Mouse (Mus musculus): ENCODE results near the gene Tbkbp1.

Tbkbp1 gene

DNA sequence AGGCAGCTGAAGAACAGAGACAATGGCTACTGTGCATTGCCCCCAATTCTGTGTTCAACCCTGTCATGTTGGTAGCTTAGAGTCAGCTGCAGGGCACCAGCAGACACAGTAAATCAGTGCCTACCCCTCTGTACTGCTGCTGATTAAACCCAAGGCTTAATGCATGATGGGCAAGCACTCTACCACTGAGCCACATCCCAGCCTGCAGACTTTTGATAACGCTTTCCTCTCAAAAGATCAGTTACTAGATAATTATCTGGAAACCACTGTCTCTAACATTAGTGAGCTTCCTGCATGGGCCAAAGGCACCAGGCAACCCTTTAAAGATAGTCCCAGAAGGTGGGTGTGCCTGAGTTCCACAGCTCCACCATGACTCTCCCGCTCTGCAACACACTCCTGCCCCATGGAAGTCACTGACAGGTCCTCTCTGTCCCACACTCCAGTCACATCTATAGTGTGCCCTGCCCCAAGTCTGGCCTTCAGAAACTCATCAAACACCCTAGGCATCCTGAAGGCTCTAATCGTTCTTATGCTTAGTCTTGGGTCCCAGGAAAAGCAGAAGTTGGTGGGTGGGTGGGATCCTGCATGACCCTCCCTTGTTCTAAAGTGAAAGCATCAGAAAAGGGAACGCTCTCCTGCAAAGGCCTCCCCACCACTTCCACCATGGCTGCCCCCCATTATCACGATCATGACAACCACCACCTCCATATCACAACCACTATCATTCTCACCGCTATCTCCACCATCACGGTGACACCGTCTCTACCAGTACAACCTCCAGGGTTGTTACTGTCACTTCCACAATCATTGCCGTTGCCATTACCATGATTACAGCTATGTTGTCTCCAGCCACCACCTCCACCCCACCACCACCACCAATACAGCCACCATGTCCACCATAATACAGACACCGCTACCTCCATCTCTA is 47.9 kb downstream of the Tbkbp1 start:
- in situ Hi-C loops (cut with MboI; ENCODE audit: low pct_unique_long_range_greater_than_20kb in 1 of 2, low sequenced_read_pairs in 2 of 2, unreplicated experiment in 1 of 2), result no loop called here

DNA sequence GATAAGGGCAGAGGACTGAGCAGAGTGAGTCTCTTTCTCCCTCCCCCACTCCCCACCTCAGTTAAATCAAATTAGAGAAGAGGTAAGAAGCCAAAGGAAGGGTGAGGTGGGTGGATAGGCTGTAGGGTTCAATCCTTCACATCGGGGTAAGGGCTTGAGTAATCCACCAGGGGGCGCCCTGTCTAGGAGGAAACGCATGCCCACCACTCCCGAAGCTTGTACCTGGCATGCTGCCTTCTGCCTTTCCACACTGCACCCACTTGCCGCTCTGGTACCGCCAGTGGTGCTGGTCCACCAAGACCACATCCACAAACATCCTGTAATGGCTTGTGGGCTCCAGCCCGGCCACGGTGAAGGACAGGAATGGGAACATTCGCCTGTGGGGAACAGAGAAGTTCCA is 49.6 kb downstream of the Tbkbp1 start:
- in situ Hi-C loops (cut with MboI; ENCODE audit: low pct_unique_long_range_greater_than_20kb in 1 of 2, low sequenced_read_pairs in 2 of 2, unreplicated experiment in 1 of 2), result no loop called here

DNA sequence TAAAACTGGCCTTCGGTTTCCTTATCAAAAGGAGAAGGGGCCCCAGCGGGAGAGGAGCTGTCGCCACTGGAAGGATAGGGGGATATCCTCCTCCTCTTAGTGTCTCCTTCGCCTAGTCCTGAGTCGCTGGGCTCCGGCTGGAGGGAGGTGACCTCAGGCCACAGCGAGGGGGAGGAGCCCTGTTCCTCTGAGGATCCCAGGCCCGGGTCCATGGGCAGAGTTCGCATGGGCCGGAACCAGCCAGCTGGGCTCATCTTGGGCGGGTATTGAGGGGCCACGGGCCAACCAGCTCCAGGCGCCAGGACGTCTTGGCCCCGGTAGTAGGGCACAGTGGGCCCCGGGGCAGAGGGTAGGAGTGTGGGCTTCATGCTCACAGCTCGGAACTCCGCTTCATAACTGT is 52.5 kb downstream of the Tbkbp1 start:
- in situ Hi-C loops (cut with MboI; ENCODE audit: low pct_unique_long_range_greater_than_20kb in 1 of 2, low sequenced_read_pairs in 2 of 2, unreplicated experiment in 1 of 2), result no loop called here

GRCm38 (mm10) chr11:97094600-97094999 is 56.7 kb downstream of the Tbkbp1 start:
- in situ Hi-C loops (cut with MboI; ENCODE audit: low pct_unique_long_range_greater_than_20kb in 1 of 2, low sequenced_read_pairs in 2 of 2, unreplicated experiment in 1 of 2), result no loop called here

GRCm38 (mm10) chr11:97086365-97086764 is 64.9 kb downstream of the Tbkbp1 start:
- in situ Hi-C loops (cut with MboI; ENCODE audit: low pct_unique_long_range_greater_than_20kb in 1 of 2, low sequenced_read_pairs in 2 of 2, unreplicated experiment in 1 of 2), result loop anchor here in 1 of 2 experiments (5.0 kb wide), 1 partner anchor 106 kb away; no protein-coding TSS in a partner anchor
